Mouse (Mus musculus) urinary bladder, adult 18-20 months (tissue): Measurements from ENCODE around the gene Foxp1.

ENCODE experiments used
- DNase-seq, 2 experiments: peaks; one replicate each; pipeline ENCODE4 v3.0.0; 2022; ENCODE audit warnings: low spot score in 2 of 2, mixed read lengths in 2 of 2

The Foxp1 gene

GRCm38 (mm10) chr6:99026040-99026439 is 496.5 kb downstream of the Foxp1 start:
- no peak for DNase-seq

GRCm38 (mm10) chr6:99024588-99024987 is 497.9 kb downstream of the Foxp1 start:
- DNase-seq: no peak

GRCm38 (mm10) chr6:99020570-99021444 is 501.7 kb downstream of the Foxp1 start:
- DNase-seq: no peak

GRCm38 (mm10) chr6:99019716-99020115 is 502.8 kb downstream of the Foxp1 start:
- DNase-seq: no peak

- DNase-seq: no peak
These were observed 503.3 kb downstream of the Foxp1 start for GRCm38 (mm10) chr6:99019266-99019665.

GRCm38 (mm10) chr6:99013866-99014502 is 508.5 kb downstream of the Foxp1 start:
- DNase-seq: no peak

GRCm38 (mm10) chr6:99013119-99013865 is 509.2 kb downstream of the Foxp1 start:
- no peak for DNase-seq

GRCm38 (mm10) chr6:99011895-99012584 is 510.5 kb downstream of the Foxp1 start:
- DNase-seq: no peak

GRCm38 (mm10) chr6:99009771-99010170 is 512.8 kb downstream of the Foxp1 start:
- DNase-seq: no peak

- DNase-seq: no peak
These were observed 514.0 kb downstream of the Foxp1 start for GRCm38 (mm10) chr6:99008565-99008964.

GRCm38 (mm10) chr6:99007542-99007941 is 515.0 kb downstream of the Foxp1 start:
- no peak for DNase-seq

- DNase-seq: no peak
These were observed 518.1 kb downstream of the Foxp1 start for GRCm38 (mm10) chr6:99004255-99004997.

GRCm38 (mm10) chr6:99003108-99003709 is 519.3 kb downstream of the Foxp1 start:
- DNase-seq: no peak

- no peak for DNase-seq
These were observed 520.9 kb downstream of the Foxp1 start for GRCm38 (mm10) chr6:99001637-99002036.

GRCm38 (mm10) chr6:98998971-98999932 is 523.3 kb downstream of the Foxp1 start:
- DNase-seq: no peak

- DNase-seq: no peak
These were observed 524.8 kb downstream of the Foxp1 start for GRCm38 (mm10) chr6:98997742-98998141.

GRCm38 (mm10) chr6:98996822-98997221 is 525.7 kb downstream of the Foxp1 start:
- DNase-seq: no peak

- DNase-seq: no peak
These were observed 526.2 kb downstream of the Foxp1 start for GRCm38 (mm10) chr6:98996346-98996745.

- no peak for DNase-seq
These were observed 526.8 kb downstream of the Foxp1 start for GRCm38 (mm10) chr6:98995681-98996080.
